Mouse (Mus musculus) ovary, postnatal 14 days (tissue): ENCODE results near the gene Eml1.
A peak's percentile ranks its signal among the peaks of the same experiment; 100 is the strongest.
"Not testable (repeated sequence)": the region's sequence is repeated elsewhere in the genome, so short reads cannot be mapped to it uniquely, and the experiment has no call there.

ENCODE experiments used
- DNase-seq: peaks from one replicate; pipeline ENCODE4 v3.0.0; 2022; ENCODE audit warnings: low spot score

Eml1 gene

DNA sequence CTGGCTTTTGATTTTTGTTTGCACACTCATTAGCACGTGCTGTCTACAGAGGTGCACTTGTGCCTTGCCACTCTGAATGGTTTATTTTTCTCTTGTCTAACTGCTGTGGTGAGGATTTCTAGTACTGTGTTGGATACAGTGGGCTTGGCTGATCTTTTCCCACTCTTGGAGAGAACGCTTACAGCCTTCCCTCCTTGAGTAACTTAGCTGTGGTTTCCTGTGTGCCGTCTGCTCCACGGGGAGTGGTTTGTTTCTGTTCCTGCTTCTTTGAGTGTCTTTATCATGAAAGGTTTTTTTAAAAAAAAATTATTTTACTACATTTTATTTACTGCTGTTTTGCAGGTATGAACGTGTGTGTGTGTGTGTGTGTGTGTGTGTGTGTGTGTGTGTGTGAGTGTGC lies 108.0 kb downstream of the Eml1 start:
- DNase-seq = no peak

DNA sequence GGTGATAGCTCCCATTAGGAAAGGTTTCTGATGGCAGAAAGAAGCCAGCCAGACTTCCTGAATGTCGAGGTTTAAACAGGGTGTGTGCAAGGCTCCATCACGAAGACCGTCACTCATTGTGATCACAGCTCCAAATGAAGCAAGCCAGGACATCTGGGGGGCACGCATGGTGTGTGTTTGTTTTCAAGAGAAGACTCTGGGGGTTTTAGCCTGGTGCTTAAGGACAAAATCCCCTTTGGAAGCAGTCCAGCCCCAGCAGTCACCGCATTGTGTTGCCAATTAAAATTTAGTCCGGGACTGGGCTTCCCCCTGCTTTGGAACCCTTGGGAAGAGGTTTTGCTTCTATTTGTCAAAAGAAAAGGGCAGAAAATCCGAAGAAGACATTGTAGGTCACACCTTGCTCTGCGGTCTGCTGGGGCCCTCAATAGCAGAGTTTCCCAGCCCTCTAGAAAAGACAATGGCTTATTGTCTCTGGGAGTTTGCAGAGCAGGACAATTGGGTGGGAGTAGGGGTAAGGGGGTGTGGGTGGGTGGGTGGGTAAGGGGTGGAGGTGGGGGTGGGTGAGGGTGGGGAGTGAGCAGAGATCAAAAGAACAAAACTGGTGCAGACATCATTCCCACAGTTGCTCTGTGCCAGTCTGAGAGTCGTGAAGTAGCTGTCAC lies 110.1 kb downstream of the Eml1 start:
- DNase-seq = no peak

DNA sequence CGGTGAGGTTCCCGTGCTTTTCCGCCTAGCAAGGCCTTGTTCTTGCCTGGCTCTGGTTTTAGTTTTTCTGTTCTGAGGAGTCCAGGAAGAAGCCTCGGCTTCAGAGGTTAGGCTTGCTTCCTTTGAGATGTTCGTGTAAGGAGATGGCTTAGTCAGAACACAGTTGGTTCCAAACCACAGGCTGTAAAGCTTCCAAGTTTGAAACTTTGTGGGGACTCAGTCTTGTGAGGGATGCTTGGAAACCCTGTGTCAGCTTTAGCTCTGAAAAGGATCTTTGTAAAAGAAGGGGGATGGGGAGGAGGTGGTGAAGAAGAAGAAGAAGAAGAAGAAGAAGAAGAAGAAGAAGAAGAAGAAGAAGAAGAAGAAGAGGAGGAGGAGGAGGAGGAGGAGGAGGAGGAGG lies 118.3 kb downstream of the Eml1 start:
- no peak for DNase-seq

DNA sequence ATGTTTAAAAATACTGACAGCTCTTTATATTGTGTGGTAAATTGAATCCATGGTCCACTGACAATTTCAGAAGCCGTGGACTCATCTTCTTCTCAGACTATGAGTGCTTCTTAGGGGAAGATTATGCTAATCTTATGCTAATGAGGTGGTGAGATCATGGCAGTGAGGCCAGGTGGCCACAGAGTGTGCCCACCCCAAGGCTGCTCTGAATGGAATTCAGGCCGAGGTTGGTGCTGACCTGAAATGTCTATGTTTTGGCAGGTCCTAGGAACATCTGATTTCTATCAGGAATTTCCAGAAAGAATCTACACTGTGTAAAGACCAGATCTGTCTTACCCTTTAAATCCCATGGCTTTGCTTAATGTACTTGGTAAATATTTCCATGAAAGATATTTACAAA lies 119.0 kb downstream of the Eml1 start:
- DNase-seq = no peak

DNA sequence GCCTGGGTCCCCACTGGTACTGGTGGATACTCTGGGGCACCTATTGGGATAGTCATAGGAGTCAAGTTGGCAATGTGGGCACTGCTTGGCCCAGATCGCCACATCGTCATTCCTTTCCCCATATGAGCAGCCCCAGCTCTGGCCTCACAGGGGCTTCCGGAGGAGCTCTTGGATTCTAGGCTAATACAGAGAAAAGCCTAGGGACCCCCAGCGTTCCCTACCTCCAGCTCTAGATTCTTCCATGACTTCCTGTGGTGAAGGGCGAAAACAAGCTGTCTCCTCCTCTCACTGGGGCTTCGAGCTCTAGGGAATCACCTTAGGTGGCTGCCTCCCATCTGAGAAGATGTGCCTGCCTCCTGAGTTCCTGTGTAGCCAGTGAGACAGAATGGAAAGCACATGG lies 119.6 kb downstream of the Eml1 start:
- DNase-seq = no peak

DNA sequence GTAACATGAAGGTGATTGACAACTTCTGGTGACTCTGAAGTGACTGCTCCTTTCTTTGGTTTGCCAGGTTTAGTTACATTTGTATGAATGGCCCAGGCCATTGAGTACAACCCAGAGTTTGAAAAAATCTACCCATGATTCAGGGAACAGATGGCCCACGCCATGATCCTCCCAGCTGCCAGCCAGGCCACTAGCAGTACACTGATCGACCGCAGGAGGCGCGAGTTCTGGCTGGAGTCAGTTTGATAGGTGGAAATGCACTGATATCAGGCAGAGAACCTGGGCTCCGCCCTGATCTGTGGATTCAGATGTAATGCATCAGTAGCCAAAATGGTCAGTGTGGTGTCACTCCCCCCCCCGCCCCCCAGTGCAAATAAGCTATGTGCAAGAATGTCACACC lies 120.2 kb downstream of the Eml1 start:
- DNase-seq = no peak

DNA sequence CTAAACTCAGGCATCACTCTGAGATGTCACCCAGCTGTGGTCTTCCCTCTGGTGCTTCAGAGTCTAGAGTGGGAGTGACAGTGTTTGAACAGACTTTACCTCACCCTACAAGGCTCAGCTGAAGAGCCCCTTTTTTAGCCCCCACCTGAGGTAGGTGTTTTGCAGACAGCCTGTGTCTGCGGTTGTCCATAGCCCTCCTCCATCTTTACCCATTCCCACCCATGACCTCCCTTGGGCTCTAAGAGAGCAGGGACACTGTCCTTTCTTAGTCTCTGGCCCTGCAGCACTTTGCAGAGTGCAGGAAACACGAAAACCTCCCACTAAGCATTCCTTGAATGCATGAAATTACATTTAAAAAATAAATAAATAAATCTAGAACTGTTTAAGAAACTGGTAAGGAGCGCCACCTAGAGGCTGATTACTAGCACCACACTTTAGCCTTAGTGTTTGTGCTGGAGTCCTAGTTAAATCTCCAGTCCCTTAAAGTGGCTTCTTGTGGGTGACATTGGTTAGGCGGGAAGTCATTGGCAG lies 123.3 kb downstream of the Eml1 start:
- peak; percentile 46 for DNase-seq

DNA sequence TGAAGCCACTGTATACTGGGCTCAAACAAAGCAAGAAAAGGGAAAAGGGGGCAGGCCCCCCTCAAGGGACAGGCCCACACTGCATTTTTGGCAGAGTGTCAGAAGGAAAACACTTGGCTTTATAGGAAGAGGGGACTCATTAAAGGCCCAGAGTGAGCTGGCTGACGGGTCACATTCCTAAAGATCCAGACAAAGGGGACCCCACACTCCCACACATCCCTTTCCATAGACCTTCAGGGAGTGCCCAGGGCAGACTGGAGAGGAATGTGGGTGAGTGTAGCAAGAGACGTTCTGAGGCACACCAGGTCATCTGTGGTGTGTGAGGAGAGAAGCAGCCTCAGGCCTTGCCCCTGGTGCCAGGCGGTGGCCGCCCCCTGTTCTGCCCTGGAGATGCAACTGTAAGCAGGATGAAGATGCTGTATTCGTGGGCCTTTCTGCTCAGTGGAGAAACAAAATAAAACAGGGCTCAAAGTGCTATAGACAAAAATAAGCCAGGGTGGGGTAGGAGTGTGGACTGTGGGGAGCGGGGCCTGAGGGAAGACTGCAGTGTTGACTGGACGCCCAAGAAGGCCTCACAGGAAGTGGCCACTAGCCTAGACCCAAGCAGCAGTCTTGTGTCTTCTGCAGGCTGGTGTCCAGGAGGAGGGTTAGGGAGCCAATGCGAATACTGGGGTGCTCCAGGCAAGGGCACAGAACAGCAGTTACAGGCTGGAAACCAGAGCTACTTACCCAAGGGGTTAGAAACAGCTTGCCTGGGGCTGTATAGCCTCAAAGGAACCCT lies 124.9 kb downstream of the Eml1 start:
- DNase-seq = no peak

DNA sequence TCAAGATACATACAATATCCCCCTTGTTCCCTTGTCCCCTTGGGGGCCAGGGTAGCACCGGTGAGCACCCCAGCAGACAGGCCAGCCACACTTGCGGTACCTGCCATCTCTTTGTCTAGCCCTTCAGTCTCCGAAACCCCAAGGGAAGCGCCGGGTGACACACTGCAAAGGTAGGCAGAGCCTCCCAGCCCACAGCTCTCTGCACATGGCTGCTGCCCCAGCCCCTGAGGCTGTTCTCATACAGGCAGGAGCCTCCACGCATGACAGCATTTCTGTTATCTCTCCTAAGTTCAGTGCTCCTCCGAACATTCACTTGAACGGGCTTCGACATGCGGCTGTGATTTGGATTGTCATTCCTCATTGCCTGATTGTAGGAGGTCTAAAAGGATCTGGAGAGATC lies 132.3 kb downstream of the Eml1 start:
- no peak for DNase-seq

DNA sequence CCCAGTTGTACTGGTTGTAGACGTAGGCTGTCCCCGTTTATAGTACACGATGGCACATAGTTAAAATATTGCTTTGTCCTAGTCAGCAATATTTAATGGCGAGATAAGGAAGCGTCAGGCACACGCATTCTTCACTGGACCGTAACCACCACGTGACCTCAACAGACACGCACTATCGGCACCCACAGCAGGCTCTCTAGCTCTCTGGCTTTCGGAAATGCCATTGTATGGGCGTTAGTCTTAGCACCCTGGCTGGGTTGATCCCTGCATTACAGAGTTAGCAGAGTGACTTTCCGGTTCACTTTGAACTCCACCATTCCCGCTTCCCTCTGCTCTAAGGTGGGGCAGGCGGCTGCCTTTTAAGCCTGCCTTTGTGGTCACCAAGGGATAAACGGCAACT lies 132.8 kb downstream of the Eml1 start:
- no peak for DNase-seq

DNA sequence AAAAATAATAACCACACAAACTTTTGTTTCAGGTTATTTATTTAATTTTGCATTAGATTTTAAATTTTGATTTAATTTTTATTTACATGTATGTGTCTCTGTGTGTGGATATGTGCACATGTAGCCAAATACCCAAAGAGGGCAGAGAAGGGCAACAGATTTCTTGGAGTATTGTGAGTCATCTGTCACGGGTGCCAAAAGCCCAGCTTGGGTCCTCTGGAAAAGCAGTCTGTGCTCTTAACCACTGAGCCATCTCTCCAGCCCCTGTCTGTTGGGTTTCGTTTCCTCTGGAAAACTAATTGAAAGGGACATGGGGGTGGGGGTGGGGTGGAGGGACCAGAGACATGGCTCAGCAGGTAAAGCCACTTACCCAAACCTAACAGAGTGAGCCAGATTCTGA lies 135.1 kb downstream of the Eml1 start:
- no peak for DNase-seq

DNA sequence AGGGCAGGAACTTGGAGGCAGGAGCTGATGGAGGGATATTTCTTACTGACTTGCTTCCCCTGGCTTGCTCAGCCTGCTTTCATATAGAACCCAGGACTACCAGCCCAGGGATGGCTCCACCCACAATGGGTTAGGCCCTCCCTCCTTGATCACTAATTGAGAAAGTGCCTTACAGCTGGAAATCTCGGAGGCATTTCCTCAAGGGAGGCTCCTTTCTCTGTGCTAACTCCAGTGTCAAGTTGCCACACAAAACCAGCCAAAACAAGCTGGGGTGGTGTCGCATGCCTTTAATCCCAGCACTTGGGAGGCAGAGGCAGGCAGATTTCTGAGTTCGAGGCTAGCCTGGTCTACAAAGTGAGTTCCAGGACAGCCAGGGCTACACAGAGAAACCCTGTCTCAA lies 136.3 kb downstream of the Eml1 start:
- DNase-seq = not testable (repeated sequence)

DNA sequence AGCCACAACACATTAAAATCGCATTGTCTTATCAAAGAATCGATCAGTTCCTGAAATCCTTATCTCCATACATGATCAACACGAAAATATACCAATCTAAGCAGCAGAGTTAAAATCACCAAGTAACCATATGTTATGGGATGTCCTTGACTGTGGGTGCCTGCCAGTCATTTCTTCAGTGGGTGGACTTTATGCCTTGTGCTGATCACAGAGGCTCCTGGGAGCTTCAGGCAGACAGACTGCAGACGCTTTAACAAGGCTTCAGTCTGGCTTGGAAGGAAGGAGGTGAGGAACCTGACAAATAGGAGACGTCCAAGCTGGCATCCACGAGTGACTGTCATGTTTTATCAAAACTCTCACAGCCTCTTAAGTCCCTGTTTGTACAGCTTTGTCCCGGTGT lies 139.8 kb downstream of the Eml1 start:
- DNase-seq = no peak

DNA sequence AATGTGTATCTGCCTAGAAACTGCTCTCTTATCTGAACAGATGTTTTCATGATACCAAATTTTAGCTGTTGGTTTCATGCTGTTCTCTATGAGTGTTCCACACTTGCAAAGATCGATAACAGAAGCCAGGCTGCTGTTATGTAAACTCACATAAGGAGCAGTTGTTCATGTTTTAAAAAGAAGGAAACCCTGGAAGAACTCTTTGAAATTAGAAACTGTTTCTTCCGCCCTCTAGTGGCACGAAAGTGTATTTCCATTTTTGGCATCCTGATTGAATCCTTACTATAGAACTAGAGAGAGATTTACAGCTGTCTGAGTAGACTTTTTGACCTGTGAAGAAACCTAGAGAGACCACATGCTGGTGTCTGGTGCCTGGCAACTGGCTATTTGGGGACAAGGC lies 140.3 kb downstream of the Eml1 start:
- no peak for DNase-seq

DNA sequence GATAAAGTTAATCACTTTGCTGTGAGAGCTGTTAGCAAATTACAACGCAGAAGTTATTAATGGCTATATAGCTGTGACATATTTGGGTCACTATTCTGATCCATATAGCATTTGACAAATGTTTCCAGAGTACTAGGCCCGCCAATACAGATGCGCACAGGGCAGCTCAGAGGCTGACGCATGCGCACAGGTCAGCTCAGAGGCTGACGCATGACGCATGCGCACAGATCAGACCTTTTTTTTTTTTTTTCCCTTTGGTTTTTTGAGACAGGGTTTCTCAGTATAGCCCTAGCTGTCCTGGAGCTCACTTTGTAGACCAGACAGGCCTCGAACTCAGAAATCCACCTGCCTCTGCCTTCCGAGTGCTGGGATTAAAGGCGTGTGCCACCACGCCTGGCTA lies 144.7 kb downstream of the Eml1 start:
- no peak for DNase-seq

DNA sequence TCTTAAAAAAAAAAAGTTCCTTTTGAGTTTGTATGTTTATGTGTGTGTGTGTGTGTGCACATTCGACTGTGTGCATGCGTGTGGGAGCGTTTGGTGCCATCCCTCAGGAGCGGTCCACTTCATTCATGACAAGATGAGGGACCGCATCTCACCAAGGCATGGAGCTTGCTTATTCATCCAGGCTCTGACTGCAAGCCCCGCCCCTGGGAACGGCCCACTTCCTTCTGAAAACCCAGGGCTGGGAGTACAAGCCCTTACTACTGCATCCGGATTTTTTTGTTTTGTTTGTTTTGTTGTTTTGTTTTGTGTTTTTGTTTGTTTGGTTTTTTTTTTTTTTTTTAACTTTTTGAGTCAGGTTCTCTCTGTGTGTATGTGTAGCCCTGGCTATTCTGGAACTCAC lies 148.6 kb downstream of the Eml1 start:
- no peak for DNase-seq

DNA sequence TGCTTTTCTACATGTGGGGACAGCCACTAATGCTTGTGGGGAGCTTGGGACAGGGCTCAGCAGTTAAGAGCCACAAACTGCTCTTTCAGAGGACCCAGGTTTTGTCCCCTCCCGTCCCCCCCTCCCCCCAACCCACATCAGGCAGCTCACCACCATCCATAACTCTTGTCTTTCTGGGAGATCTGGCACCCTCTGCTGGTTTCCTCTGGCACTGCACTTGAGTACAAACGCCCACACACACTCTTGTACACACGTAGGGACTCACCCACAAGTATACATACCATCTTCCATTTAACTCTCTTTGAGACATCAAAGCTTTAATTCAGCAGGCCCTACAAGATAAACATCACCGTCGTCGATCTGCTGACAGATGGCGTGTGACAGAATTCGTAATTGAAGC lies 158.5 kb downstream of the Eml1 start:
- DNase-seq = no peak

DNA sequence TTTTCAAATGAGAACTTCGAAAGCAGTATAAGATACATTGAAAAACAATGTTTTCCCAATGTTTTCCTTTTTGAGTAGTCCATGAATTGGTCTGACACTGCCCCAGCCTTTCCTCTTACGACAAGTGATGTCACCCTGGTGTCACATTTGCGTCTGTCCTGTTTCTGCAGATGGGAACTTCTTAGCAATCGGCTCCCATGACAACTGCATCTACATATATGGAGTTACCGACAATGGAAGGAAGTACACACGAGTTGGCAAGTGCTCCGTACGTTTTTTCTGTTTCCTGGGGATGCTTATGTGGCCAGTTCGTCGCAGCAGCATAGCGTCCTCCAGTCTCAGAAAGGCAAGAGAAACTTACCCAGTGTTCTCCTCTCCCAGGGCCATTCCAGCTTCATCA lies 163.7 kb downstream of the Eml1 start:
- no peak for DNase-seq

DNA sequence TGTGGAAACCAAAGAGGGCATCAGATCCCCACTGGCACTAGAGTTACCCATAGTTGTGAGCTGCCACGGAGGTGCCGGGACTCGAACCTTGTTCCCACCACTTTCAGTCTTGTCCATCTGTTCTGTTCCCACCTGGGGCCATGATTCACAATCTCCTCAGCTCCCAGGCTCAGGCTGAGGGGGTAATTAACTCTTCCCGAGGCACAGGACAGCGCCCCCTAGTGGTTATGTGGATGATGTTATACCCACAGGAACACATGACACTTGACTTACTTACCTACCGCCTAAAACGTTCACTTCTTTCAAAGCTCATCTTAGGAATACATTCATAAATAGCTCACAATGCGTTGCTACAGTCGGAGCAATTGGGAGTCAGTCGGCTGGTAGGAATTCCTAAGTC lies 165.7 kb downstream of the Eml1 start:
- DNase-seq = no peak

DNA sequence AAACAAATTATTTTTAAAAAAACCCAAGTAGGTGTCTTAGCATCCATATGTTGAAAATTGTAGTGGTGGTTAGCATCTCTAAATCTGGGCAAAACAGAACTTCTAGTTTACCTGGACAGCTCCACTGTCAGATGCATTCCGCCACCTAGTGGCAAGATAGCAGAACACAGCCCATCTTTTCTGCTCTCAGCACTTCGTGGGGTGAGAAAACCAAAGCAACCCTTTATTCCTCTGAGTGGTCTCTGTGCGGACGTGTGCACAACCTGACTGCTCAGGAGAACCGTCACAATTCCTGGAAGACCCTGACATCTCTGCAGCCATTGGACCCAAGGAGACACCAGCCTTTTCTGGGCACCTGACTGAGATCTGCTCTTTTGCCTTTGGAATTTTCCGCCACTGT lies 170.3 kb downstream of the Eml1 start:
- DNase-seq = peak; percentile 40

DNA sequence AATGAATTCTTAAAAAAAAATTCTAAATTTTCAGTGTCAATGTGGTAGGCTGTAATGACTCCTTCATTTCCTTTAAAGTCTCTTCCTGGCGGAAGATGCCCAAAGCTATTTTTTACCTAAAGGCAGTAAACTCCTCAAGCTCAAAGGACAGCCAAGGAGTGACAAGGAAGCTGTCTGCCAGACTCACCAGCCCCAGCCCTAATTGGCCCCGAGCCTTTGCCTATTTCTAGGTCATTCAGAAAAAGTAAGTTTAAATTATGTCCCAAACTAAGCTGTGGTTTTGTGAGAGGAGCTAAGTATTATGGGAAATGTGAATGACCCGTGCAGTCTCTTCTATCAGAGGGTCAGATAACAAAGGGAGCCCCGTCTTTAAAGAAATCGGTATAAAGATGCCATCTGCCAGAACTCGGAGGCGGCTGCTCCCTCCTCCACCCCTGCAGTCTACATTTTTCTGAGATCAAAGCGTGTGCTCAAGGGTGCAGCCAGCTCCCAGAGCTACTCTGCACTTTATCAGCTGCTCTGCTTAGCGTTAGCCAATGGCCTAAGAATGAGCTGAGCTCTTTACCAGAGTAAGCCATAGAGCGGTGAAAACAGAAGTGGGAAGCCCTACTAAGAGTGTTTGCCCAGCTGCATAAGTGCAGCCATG lies 175.9 kb downstream of the Eml1 start:
- no peak for DNase-seq

DNA sequence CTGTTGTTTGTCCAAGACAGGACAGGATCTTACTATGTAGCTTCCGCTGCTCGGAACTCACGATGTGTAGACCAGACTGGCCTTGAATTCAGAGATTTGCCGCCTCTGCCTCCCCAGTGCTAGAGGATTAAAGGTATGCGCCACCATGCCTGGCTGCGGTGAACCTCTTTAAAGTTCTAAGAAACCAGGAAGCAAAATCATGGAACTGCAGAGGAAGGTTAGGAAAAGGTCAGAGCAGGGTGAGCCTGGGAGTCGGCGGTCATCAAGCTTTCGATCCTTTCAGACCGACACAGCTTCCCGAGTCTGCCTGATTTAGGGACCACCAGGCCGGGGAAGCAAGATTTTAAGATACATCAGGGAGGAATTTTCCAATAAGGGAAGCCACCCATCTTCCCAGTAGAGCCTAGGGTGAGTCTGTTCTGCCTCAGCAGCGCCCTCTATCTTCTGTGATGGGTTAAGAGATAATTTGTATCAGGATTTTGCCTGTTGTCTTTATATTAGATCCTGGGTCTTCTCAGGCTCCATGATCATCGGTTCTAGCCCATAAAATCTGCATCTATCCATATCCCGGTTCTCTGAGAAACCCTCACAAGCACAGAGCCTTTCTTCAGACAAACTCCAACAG lies 176.6 kb downstream of the Eml1 start:
- DNase-seq = no peak

DNA sequence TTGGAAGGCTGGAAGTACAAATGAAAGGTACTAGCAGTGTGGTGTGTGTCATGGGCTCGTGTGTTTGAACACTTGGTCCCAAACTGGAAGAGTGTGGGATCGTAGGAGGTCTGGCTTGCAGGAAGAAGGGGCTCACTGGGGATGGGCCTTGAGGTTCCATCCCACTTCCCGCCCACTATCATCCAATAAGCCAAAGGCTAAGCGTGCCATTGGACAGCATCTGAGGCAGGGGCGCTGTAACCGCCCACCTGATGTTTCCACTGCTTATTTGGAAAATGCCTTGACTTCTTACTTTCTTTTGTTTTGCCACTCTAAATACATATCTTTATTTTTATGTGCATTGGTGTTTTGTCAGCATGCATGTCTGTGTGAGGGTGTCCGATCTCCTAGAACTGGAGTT lies 181.0 kb downstream of the Eml1 start:
- no peak for DNase-seq
